Mouse (Mus musculus) T-helper 17 cell (primary cell): ENCODE results near the gene Taf6.

ENCODE experiments used
- in situ Hi-C, 2 experiments: fragments of 300-600 bp; cut with MboI, MseI; formaldehyde crosslinking; loops; 1 replicate in 1 of 2; 2 replicates in 1 of 2; pipeline ENCODE4 v1.15.1; 2025; ENCODE audit warnings: high pct_unique_total_duplicates in 2 of 2

Gene Taf6

DNA sequence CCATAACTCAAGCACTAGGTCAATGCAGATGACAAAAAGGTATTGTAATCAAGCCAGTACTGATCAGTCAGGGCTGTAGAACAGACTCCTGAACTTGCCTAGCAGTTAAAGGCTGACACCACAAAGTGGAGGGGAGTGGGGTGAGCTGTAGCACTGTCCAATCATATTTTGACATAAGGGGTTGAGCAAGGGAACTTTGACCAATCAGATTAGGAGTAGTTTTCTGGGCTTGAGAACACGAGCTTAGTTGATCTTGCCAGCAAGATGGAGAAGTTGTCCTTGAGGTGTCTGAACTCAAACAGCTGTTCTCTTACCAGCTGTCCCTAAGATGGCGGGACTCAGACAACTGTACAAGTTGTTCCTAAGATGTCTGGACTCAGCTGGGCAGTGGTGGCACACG is 14.0 kb downstream of the Taf6 start:
- in situ Hi-C loops, result loop anchor here in 1 of 2 experiments (10.0 kb wide), 1 partner anchor 878 kb away; the partner anchor contains the start of gene Ufsp1

DNA sequence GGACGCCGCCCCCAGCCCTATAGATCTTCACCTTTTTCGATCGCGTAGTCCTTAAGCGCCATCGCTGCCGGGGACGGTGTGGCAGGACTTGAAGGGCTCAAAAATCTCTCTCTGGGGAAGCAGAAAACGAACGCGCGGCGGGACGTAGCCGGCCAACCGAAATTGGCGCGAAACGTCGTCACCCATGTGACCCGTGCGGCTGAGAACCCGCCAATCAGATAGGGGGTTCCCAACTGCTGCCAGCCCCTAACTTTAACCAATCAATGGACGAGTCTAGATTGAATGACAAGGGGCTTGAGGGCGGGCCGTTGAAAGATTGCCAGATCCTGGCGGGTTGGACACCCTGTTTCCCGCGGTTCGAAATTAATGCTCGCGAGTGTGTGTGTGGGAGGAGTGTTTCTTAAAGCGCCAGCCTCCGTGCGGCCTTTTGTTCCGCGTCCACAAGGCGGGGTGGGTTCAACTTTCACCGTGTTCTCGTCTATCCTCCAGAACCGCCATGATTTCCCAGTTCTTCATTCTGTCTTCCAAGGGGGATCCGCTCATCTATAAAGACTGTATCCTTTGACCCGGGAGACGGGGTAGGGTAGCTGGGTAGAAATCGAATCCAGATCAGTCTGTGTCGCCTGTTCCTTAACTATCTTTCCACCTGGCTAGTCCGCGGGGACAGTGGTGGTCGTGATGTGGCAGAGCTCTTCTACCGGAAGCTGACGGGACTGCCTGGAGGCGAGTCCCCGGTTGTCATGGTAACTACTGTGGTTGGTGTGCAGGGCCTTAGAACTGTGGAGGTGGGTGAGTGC is 15.4 kb downstream of the Taf6 start, which contains the start of the genes Ap4m1 and Mcm7:
Gene Ap4m1, plus strand, starts transcription at position 308 of the 797 bp plus-strand sequence.
Gene Mcm7, minus strand, starts transcription at position 728 of the 797 bp plus-strand sequence.
- in situ Hi-C loops, result loop anchor here in 1 of 2 experiments (10.0 kb wide), 1 partner anchor 877 kb away; the partner anchor contains the start of gene Ufsp1

DNA sequence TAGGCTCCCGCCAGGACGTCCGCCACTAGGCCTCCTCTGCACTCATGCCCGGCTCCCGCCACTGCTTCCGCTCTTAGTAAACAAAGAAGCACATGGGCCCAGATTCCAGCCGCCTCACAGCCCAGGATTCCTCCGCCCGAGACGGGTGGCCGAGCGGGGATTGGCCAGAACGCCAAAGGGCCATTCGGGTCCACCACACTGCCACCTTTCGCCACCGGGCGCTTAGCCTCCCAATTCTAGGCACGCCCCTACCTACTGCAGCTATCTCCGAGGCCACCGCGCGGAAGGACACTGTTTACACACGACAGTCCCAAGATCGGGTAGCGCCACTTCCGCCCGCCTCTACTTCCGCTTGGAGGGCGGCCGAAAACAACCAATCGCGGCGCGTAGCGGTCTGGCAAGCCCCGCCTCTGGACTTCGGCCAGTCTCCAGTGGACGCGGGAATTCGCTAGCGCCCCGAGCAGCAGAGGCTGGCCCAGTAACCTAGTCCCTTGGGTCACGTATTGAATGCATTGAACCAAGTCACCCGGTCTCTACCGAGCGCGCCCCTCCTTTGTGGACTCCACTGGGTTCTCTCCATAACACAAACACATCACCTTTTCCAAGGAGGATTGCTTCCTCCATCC is 16.2 kb downstream of the Taf6 start:
- in situ Hi-C loops, result loop anchor here in 1 of 2 experiments (10.0 kb wide), 1 partner anchor 876 kb away; the partner anchor contains the start of gene Ufsp1

DNA sequence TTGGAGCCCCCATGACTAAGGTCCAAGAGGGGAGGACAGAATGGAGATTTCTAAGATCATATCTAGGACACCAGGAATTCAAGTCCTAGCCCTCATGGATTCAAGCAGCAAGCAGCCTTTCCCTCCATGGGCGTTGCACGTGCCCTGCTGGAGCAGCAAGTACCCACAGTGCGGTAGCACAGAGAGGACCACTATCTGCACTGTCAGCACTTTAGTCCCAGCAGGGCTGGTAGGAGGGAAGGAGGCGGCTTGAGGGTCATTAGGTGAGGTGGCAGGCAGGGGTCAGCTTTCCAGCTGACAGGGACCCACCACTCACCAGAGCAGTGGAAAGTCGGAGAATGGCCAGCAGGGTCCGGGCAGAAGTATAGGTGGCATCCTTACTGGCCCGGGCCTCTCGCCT is 21.7 kb downstream of the Taf6 start:
- in situ Hi-C loops, result loop anchor here in 1 of 2 experiments (5.0 to 10.0 kb wide), 2 partner anchors 561 to 868 kb away; partner anchors contain the start of gene Mospd3

DNA sequence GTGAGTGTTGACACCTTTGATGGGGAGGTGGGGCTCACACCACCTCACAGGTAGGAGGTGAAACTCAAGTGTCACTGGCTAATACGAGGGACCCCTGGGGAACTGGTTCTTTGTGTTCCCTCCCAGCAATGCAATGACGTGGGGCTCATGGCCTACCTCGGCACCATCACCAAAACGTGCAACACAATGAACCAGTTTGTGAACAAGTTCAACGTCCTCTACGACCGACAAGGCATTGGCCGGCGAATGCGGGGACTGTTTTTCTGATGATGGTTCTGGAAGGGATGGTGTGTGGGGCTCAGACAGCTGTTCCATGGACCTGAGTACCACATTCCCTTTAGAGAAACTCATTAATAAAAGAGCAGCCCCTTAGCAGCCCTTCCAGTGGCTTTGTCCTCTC is 23.6 kb downstream of the Taf6 start:
- in situ Hi-C loops, result loop anchor here in 1 of 2 experiments (5.0 to 10.0 kb wide), 2 partner anchors 381 to 559 kb away; partner anchors contain the start of gene Mospd3

DNA sequence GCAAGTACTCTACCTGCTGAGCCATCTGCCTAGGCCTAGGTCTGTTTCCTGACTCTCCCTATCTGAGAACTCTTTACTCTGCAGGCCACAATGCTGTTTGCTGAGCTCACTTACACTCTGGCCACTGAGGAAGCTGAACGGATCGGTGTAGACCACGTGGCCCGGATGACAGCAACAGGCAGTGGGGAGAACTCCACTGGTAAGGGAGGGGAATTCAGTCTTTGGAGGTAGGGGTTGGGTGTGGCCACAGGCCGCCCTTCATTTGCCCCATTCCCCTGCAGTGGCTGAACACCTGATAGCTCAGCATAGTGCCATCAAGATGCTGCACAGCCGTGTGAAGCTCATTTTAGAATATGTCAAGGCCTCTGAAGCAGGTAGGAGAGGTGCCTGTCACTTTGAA is 24.2 kb downstream of the Taf6 start:
- in situ Hi-C loops, result loop anchor here in 1 of 2 experiments (5.0 to 10.0 kb wide), 2 partner anchors 381 to 558 kb away; partner anchors contain the start of gene Mospd3

DNA sequence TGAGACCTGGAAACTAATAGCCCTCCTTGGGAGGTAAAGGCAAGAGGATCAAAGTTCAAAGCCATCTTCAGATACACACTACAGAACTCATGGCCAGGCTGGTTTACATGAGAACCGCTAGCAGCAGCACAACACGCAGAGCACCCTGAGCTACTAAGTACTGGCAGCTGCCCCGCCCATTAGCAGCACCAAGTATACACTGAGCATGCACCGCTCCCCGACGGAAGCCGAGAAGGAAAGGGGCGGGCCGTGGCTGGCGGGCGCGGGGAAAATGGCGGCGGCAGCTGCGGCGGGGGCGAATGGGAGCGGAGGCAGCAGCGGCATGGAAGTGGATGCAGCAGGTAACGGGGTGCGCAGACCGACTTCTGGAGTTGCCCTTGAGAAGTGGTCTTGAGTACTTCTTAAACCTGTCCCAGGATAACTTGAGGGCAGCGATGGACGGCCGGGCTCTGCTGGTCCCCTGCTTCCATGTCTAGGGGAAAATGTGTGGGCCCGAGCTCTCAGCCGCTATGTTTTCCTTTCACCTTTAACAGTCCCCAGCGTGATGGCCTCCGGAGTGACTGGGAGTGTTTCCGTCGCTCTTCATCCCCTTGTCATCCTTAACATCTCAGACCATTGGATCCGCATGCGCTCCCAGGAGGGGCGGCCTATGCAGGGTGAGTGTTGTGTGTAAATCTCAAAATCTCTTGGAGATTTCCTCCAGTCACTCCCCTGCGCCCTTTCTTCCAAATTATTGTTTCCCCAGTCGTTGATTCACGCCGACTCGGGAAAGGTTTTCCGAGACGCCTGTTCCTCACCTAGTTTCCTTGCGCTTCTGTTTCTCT is 26.2 kb downstream of the Taf6 start, which contains the start of gene Cops6:
Gene Cops6, plus strand, starts transcription at position 230 of the 824 bp plus-strand sequence.
- in situ Hi-C loops, result loop anchor here in 1 of 2 experiments (5.0 to 10.0 kb wide), 2 partner anchors 379 to 556 kb away; partner anchors contain the start of gene Mospd3

DNA sequence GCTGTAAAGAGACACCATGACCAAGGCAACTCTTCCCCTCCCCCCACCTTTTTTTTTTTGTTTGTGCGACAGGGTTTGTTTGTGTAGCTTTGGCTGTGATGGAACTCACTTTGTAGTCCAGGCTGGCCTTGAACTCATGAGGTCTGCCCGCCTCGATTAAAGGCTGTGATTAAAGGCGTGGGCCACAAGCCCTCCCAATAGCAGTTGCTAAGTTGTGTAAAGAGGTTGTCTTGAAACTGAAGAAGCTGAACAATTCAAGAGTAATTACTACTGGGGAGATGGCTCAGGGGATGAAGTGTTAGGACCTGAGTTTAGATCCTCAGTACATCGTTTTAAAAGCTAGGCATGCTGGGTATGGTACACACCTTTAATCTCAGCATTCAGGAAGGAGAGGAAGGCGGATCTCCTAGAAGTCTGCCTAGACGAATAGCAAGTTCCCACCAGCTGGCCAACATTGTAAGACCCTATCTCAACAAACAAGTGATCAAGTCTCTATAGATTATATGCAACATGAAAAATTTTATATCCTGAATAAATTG is 27.0 kb downstream of the Taf6 start:
- in situ Hi-C loops, result loop anchor here in 1 of 2 experiments (5.0 to 10.0 kb wide), 2 partner anchors 378 to 555 kb away; partner anchors contain the start of gene Mospd3

DNA sequence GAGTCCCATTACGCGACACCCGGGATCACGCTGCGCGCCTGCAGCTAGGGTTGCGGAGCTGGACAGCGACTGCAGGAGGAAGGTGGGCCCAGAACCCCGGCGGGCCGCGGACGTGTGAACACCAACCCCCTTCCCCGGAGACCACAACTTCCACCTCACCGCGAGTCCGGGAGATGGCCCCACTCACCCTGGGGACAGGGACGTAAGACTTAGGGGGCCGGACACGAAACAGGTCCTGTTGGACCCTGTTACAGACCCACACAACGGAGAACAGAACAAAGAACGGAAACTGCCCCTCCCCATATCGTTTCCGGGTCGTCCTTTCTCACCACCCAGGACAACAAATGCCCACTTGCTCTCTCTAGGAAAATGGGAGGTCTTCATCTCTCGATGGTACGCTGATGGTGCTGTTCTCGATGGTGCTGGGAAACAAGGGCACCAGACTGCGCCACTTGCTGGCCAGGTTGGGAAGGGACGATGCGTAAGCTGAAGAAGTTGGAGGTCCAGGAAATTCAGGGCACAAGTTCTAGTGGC is 31.7 kb downstream of the Taf6 start, which contains the start of gene Zfp113:
Gene Zfp113, minus strand, starts transcription at position 302 of the 534 bp plus-strand sequence.
- in situ Hi-C loops, result no loop called here

DNA sequence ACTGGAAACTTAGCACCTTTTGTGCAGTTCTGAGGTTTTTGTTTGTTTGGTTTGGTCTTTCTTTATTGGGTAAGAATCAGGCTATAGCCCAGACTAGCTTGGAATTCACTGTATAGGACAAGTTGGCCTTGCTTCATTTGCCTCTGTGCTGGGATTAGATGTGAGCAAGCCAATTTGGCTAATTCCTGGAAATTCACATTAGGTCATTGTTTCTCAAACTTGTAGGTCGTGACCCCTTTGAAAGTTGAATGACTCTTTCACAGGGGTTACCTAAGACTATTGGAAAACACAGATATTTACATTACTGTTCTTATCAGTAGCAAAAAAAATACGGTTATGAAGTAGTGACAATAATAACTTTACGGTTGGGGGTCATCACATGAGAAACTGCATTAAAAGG is 32.9 kb downstream of the Taf6 start:
- in situ Hi-C loops, result no loop called here

DNA sequence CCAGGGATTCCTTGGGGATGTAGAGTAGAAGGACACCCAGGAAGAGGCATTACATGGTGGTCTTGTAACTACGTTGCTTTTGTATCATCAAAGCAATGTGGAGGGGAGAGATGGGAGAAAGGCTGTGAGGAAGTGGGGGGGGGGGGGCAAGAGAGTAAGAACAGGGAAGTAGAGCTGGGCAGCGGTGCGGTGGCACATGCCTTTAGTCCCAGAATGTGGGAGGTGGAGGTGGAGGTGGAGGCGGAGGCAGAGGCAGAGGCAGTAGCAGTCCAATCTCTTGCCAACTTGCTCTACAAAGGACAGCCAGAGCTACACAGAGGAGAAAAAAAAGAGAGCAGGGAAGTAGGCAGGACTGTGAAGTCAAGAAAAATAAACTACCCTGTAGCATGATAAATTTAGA is 48.7 kb downstream of the Taf6 start:
- in situ Hi-C loops, result loop anchor here in 1 of 2 experiments (5.0 kb wide), 1 partner anchor 56 kb away; no protein-coding TSS in a partner anchor

DNA sequence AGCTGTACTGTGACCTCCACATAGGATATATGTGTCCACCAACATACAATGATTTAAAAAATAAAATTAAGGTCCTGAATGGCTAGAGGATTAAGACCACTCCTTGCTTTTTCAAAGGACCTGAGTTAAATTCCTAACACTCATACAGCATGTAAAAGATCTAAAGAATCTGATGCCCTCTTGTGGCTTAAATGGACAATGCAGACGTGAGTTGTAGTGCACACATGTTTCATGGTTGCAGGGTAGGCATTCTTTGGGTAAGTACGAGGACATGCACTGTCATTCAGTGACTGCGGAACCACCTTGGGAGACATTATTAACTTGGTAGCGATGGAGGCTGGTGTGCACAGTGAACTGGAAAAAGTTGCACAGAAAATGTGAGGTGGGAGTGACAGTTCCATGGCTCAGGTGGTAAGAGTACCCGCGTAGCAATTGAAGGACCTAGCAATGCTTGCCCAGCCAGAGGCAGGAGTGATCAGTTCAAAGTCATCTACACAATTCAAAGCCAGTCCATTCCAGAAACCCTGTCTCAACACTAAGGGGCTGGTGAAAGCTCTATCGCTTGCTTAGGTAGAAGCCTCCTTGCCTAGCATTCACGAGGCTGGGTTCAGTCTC is 49.2 kb downstream of the Taf6 start:
- in situ Hi-C loops, result loop anchor here in 1 of 2 experiments (5.0 kb wide), 1 partner anchor 56 kb away; no protein-coding TSS in a partner anchor

DNA sequence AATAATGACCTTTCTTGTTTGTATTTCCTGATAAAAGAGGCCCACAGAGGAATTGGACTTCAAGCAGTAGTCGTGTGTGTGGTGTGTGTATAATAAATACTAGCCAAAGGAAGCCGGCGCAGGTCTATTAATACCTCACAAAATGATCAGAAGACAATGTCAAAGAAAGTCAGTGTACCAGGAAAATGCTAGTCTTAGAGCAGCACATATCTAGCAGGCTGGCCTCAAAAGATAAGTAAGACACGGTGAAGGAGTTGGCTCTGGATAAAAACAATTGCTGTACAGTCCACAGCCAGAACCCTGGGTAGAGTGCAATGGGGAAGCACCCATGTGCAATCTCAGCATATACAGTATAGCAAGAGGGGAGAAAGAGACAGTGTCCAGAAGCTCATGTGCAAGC is 50.0 kb downstream of the Taf6 start:
- in situ Hi-C loops, result loop anchor here in 1 of 2 experiments (5.0 kb wide), 1 partner anchor 55 kb away; no protein-coding TSS in a partner anchor

DNA sequence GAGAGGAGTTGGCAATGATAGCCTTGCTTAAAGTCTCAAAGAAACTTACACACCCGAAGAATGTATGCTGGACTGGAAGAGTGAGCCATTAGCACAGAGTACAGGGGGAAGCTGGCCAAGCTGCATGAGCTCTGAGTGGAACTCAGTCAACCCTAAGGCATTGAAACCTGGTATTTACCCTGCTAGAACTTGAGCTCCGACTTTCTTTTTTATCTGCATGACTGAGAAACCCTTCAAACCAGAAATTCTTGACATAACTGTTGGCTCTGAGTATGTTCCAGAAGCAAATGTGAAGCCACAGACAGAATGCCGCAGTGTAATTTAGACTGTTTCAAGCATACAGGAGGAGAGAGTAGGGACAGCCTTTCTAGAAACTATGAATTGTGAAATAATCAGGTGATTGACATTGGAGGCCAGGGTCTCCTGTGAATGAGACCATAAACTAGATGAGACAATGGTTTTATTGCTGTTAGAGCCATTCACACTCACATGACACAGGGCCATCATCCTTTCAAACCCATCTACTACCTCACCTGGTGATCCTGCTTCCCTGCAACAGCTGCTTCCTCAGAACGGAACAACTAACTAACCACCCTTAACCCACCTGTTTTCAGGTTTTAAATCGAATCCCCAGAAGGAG is 54.7 kb downstream of the Taf6 start:
- in situ Hi-C loops, result no loop called here
